Mouse (Mus musculus): Measurements from ENCODE around the gene Cdh5. TPM values are rescaled to one million over a fixed set of nuclear protein-coding genes. Genes with fewer than 3 reads are reported as not detected.
A peak's percentile ranks its signal among the peaks of the same experiment; 100 is the strongest.
"Not testable (repeated sequence)": the region's sequence is repeated elsewhere in the genome, so short reads cannot be mapped to it uniquely, and the experiment has no call there.

The Cdh5 gene
- polyA plus RNA-seq, 1 experiment from 2014 or later = 17.8 TPM

DNA sequence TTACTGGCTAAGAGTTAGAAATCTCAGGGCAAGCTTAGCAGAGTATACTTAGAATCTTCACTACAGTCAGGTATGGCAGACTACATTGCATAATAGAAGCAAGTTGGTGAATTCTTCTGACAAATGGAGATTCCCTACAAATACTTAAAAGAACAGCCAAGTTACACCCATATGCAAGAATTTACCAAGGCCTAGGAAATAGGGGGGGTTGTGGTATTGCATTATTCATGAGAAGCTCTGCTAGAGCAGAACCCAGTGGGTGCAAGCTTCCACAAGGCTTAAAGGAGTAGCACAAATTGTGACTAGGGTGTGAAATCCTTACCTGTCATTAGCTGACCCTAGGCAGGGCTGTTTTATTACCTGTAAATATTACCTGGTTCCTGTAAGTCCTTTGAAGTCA, 13.5 kb upstream of the Cdh5 start:
- H3K9me3 ChIP-seq (ENCODE audit: control insufficient read depth, low read length); H3K27me3 ChIP-seq (replicated peaks; ENCODE audit: control insufficient read depth, insufficient read depth, low read length); H3K4me3 ChIP-seq (ENCODE audit: low read length); ATAC-seq; H3K27ac ChIP-seq (ENCODE audit: low read length); H3K4me1 ChIP-seq (ENCODE audit: control insufficient read depth, insufficient read depth, low read length); H3K36me3 ChIP-seq (ENCODE audit: control insufficient read depth, insufficient read depth, low read length); H3K9ac ChIP-seq (ENCODE audit: low read depth, low read length); H3K4me2 ChIP-seq (ENCODE audit: low read depth, low read length): not testable (repeated sequence)

DNA sequence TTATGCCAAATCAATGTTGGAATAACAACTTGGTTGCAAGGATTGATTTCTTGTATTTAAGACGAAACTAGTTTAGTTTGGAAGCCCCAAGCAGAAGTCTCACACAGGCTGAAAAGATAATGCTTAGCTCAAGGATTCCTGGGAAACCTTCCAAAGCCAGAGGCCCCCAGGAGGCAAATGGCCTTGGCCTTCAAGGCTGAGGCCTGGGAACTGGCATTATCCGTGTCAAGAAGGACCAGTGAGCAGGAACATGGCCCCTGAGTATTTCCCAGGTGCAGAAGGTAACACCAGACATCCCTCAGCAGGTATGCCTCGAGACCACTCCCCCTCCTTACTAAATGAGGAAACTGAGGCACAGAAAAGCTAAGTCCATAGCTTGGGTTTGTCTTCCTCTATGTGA, 12.5 kb upstream of the Cdh5 start:
- WGBS = 71% methylated on average over 3 of the region's 3 CpGs
- no peak for ATAC-seq
- no peak overlapping the region for H3K9ac ChIP-seq (ENCODE audit: low read depth, low read length)

GRCm38 (mm10) chr8:104090993-104091900, 10.2 kb upstream of the Cdh5 start:
- 0 out of 2 replicates have a peak overlapping the region, but pooled peaks have one; percentile 5 for H3K9ac ChIP-seq (ENCODE audit: low read depth, low read length)
- 7% methylated on average over 24 of the region's 24 CpGs for WGBS
- not testable (repeated sequence) for H3K4me1 ChIP-seq (ENCODE audit: control insufficient read depth, insufficient read depth, low read length); H3K27me3 ChIP-seq (replicated peaks; ENCODE audit: control insufficient read depth, insufficient read depth, low read length); H3K27ac ChIP-seq (ENCODE audit: low read length); H3K9me3 ChIP-seq (ENCODE audit: control insufficient read depth, low read length); H3K36me3 ChIP-seq (ENCODE audit: control insufficient read depth, insufficient read depth, low read length)
- peak overlapping the region; percentile 42 for H3K4me2 ChIP-seq (ENCODE audit: low read depth, low read length)
- peak; percentile 51; the same call in 1 of the 2 replicates for ATAC-seq
- peak overlapping the region; percentile 19 for H3K4me3 ChIP-seq (ENCODE audit: low read length)

More for the DNA sequence above, 12.5 kb upstream of the Cdh5 start:
- Histone ChIP-seq H3K4me1 (ENCODE audit: control insufficient read depth, insufficient read depth, low read length) (no peaks in the 10 kb centered on the region), H3K4me3 (ENCODE audit: low read length) (no peak overlapping the region), H3K27ac (ENCODE audit: low read length) (no peak overlapping the region), H3K4me2 (ENCODE audit: low read depth, low read length) (no peak overlapping the region), H3K9me3 (ENCODE audit: control insufficient read depth, low read length) (no peaks in the 10 kb centered on the region), H3K36me3 (ENCODE audit: control insufficient read depth, insufficient read depth, low read length) (no peaks in the 10 kb centered on the region), H3K27me3 (replicated peaks; ENCODE audit: control insufficient read depth, insufficient read depth, low read length) (no peaks in the 10 kb centered on the region)

GRCm38 (mm10) chr8:104093336-104093735, 8.1 kb upstream of the Cdh5 start:
- ATAC-seq = no peak
- no peaks in the 10 kb centered on the region for H3K4me1 ChIP-seq (ENCODE audit: control insufficient read depth, insufficient read depth, low read length)
- no peak overlapping the region for H3K4me3 ChIP-seq (ENCODE audit: low read length)
- no peaks in the 10 kb centered on the region for H3K9me3 ChIP-seq (ENCODE audit: control insufficient read depth, low read length)
- H3K9ac ChIP-seq (ENCODE audit: low read depth, low read length) = no peak overlapping the region
- 55% methylated on average over 7 of the region's 7 CpGs for WGBS
- H3K27me3 ChIP-seq (replicated peaks; ENCODE audit: control insufficient read depth, insufficient read depth, low read length) = no peaks in the 10 kb centered on the region
- H3K4me2 ChIP-seq (ENCODE audit: low read depth, low read length) = no peak overlapping the region
- H3K27ac ChIP-seq (ENCODE audit: low read length) = no peak overlapping the region
- H3K36me3 ChIP-seq (ENCODE audit: control insufficient read depth, insufficient read depth, low read length) = no peaks in the 10 kb centered on the region

DNA sequence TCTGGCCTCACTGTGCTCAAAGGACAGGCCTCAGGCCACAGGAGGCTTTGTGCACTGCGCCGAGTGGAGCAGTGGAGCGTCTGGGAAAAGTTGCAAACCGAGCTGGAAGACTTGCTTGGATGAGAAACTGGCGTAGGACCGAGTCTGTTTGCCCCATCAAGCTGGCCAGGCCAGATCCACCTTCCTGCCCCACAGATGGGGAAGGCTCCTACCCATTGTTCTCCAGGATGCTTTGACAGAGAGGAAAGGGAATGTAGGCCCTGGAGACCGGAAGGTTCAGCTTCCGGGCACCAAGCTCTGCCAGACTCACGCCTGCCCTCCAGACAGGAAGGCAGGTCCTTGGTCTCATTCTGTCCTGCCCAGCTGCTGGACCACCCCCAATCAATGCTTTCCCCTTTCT, 5.8 kb upstream of the Cdh5 start:
- ATAC-seq = peak; percentile 39
- WGBS = 66% methylated on average over 9 of the region's 9 CpGs
- Histone ChIP-seq H3K4me1 (ENCODE audit: control insufficient read depth, insufficient read depth, low read length) (no peaks in the 10 kb centered on the region; the same call in 1 of the 2 replicates), H3K9me3 (ENCODE audit: control insufficient read depth, low read length) (no peaks in the 10 kb centered on the region), H3K4me3 (ENCODE audit: low read length) (no peak overlapping the region), H3K4me2 (ENCODE audit: low read depth, low read length) (no peak overlapping the region), H3K9ac (ENCODE audit: low read depth, low read length) (no peak overlapping the region), H3K36me3 (ENCODE audit: control insufficient read depth, insufficient read depth, low read length) (no peaks in the 10 kb centered on the region), H3K27me3 (replicated peaks; ENCODE audit: control insufficient read depth, insufficient read depth, low read length) (no peaks in the 10 kb centered on the region), H3K27ac (ENCODE audit: low read length) (no peak overlapping the region; the same call in 1 of the 2 replicates)

DNA sequence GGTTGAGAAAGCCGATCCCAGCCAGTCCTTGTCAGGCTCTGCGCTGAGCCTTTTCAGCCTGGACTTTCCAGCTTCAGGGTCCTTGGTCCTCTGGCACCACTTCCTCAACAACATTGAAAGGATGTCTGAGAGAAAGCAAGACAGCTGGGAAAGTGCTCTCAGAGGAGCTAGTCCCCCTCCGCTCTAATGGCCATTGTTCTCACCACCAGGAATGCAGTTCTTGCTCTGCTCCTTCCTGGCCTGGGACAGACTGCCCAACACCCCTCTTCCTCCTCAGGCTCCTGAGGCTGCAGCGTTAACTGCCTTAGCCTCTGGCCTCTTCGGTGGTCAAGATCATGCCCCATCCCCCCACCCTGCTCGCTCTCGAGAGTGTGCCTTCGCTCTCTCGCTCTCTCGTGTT, 4.8 kb upstream of the Cdh5 start:
- peak overlapping the region; percentile 63; the same call in 1 of the 2 replicates for H3K27ac ChIP-seq (ENCODE audit: low read length)

GRCm38 (mm10) chr8:104098671-104099346, 2.6 kb upstream of the Cdh5 start:
- Histone ChIP-seq H3K4me1 (ENCODE audit: control insufficient read depth, insufficient read depth, low read length) (no peaks in the 10 kb centered on the region; the same call in 1 of the 2 replicates), H3K27ac (ENCODE audit: low read length) (no peak overlapping the region), H3K27me3 (replicated peaks; ENCODE audit: control insufficient read depth, insufficient read depth, low read length) (no peaks in the 10 kb centered on the region), H3K9me3 (ENCODE audit: control insufficient read depth, low read length) (no peaks in the 10 kb centered on the region), H3K36me3 (ENCODE audit: control insufficient read depth, insufficient read depth, low read length) (no peaks in the 10 kb centered on the region), H3K4me3 (ENCODE audit: low read length) (no peak overlapping the region), H3K4me2 (ENCODE audit: low read depth, low read length) (no peak overlapping the region), H3K9ac (ENCODE audit: low read depth, low read length) (no peak overlapping the region)
- ATAC-seq = peak; percentile 26; the same call in 1 of the 2 replicates
- WGBS = 29% methylated on average over 6 of the region's 6 CpGs

More for the DNA sequence above, 4.8 kb upstream of the Cdh5 start:
- no peak overlapping the region for H3K9ac ChIP-seq (ENCODE audit: low read depth, low read length)
- no peaks in the 10 kb centered on the region for H3K36me3 ChIP-seq (ENCODE audit: control insufficient read depth, insufficient read depth, low read length)
- no peak overlapping the region for H3K4me2 ChIP-seq (ENCODE audit: low read depth, low read length)
- H3K4me1 ChIP-seq (ENCODE audit: control insufficient read depth, insufficient read depth, low read length) = no peaks in the 10 kb centered on the region; the same call in 1 of the 2 replicates
- ATAC-seq = peak; percentile 17; the same call in 1 of the 2 replicates
- no peak overlapping the region for H3K4me3 ChIP-seq (ENCODE audit: low read length)
- H3K9me3 ChIP-seq (ENCODE audit: control insufficient read depth, low read length) = no peaks in the 10 kb centered on the region
- H3K27me3 ChIP-seq (replicated peaks; ENCODE audit: control insufficient read depth, insufficient read depth, low read length) = no peaks in the 10 kb centered on the region
- WGBS = 61% methylated on average over 10 of the region's 10 CpGs

GRCm38 (mm10) chr8:104099347-104100099, 1.9 kb upstream of the Cdh5 start:
- no peak overlapping the region for H3K4me3 ChIP-seq (ENCODE audit: low read length)
- no peaks in the 10 kb centered on the region; the same call in 1 of the 2 replicates for H3K4me1 ChIP-seq (ENCODE audit: control insufficient read depth, insufficient read depth, low read length)
- H3K9me3 ChIP-seq (ENCODE audit: control insufficient read depth, low read length) = no peaks in the 10 kb centered on the region
- no peaks in the 10 kb centered on the region for H3K27me3 ChIP-seq (replicated peaks; ENCODE audit: control insufficient read depth, insufficient read depth, low read length)
- 58% methylated on average over 20 of the region's 20 CpGs for WGBS
- no peak overlapping the region for H3K4me2 ChIP-seq (ENCODE audit: low read depth, low read length)
- H3K36me3 ChIP-seq (ENCODE audit: control insufficient read depth, insufficient read depth, low read length) = no peaks in the 10 kb centered on the region
- H3K27ac ChIP-seq (ENCODE audit: low read length) = no peak overlapping the region
- ATAC-seq = peak; percentile 43; the same call in 1 of the 2 replicates
- H3K9ac ChIP-seq (ENCODE audit: low read depth, low read length) = peak overlapping the region; percentile 16; the same call in 1 of the 2 replicates

- not testable (repeated sequence) for H3K27me3 ChIP-seq (replicated peaks; ENCODE audit: control insufficient read depth, insufficient read depth, low read length); H3K4me2 ChIP-seq (ENCODE audit: low read depth, low read length); H3K4me1 ChIP-seq (ENCODE audit: control insufficient read depth, insufficient read depth, low read length); ATAC-seq; H3K9me3 ChIP-seq (ENCODE audit: control insufficient read depth, low read length); H3K4me3 ChIP-seq (ENCODE audit: low read length); H3K27ac ChIP-seq (ENCODE audit: low read length); H3K9ac ChIP-seq (ENCODE audit: low read depth, low read length); H3K36me3 ChIP-seq (ENCODE audit: control insufficient read depth, insufficient read depth, low read length)
- WGBS = 90% methylated on average over 6 of the region's 6 CpGs
Observed at GRCm38 (mm10) chr8:104100724-104101123, 701 bp upstream of the Cdh5 start.

All from intestine, embryonic 16.5 days (tissue).